Mouse (Mus musculus): Measurements from ENCODE around the gene Atp6v1a. TPM values are rescaled to one million over a fixed set of nuclear protein-coding genes. Genes with fewer than 3 reads are reported as not detected.
A peak's percentile ranks its signal among the peaks of the same experiment; 100 is the strongest.

Gene Atp6v1a
- total RNA-seq, 4 experiments from 2014 or later, result 20.2 to 26.2 (median 24.9) TPM

GRCm38 (mm10) chr16:44138377-44138978 is 1.0 kb downstream of the Atp6v1a start:
- peak; percentile 21 for DNase-seq (ENCODE audit: low spot score)

- no peak for DNase-seq (ENCODE audit: low spot score)
These were observed 2.9 kb downstream of the Atp6v1a start for GRCm38 (mm10) chr16:44136511-44137021.

- no peak for DNase-seq (ENCODE audit: low spot score)
These were observed 6.3 kb downstream of the Atp6v1a start for GRCm38 (mm10) chr16:44133187-44133586.

GRCm38 (mm10) chr16:44132300-44132699 is 7.2 kb downstream of the Atp6v1a start:
- no peak for DNase-seq (ENCODE audit: low spot score)

DNA sequence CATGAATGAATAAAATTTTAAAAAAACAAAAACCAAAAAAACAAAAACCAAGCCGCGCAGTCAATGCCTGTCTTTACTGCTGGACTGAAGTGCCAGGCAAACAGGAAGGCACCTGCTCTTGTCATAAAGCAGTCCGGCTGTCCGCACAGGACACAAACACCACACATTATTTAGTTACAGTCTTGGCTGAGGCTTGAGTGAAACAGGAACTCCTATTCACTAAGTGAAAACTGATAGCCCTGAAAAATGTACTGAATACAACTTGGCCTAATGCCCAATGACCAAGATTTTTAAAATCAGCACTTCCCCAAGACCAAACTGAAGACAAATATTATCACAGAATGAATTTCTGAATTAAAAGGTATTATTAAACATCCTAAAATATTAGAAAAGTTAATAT is 13.1 kb downstream of the Atp6v1a start:
- DNase-seq (ENCODE audit: low spot score), result peak; percentile 39

DNA sequence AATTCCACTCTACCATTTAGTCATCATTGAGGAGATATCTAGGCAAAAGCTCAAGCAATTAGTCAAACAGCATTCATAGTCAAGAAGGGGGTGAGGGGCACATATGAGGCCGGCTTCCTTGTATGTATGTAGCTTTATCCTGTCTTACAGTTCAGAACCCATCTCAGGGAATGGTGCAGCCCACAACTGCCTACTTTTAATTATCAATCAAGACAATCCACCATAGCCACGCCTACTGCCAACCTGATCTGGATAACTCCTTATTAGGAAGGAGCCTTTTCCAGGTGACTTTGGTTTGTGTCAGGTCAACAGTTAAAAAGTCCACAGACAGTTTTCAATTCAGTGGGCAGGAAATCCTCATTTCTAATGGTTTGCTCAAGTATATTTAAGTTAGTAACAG is 14.1 kb downstream of the Atp6v1a start:
- DNase-seq (ENCODE audit: low spot score), result no peak

GRCm38 (mm10) chr16:44124713-44125112 is 14.8 kb downstream of the Atp6v1a start:
- no peak for DNase-seq (ENCODE audit: low spot score)

DNA sequence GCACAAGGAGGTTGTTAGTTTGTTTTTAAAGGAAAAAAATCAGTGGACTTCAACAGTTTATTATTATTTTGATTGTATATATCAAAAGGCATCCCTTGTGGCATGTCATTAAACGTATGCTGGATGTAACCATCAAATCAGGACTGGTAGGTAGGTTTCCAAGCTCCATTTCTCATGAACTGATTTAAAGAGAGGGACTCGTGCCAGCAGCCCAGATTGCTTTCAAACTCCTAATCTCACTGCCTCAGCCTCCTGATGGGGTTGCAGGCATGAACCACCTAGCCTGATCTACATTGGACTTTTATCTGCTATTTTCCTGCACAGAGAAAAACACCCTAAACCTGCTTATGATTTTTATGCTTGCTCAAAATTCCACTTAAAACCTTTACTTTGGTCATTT is 15.7 kb downstream of the Atp6v1a start:
- DNase-seq (ENCODE audit: low spot score), result no peak

DNA sequence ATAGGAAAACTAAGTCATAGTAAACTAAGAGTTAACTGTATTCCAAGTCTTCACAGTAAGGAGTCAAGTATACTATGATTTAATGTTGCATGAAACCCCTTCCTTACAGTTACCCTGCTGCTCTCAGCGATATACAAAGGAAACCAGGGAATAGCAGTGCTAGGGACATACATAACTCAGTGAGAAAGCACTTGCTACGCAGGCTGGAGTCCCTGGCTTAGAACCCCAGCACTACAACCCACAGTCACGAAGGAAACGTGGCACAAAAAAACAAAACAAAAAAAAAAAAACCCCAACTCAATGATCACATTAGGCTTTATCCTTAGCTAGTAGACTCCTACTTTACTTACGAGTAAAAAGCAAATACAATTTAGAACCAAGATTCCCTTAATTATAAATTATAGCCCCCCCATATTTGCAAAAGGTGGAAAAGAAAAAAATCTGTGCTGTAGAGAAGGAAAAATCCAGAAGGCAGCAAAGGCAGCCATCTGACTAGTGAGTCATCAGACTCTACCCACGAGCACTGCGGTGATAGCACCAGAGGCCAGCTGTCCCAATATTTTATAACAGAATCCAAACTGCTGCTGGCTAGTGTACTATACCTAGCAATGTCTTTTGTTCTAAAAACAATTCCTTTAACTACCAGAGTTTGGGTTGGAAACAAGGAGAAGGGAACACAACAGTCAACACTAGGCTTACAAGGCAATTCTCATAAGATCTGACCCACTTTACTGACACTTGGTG is 16.4 kb downstream of the Atp6v1a start:
- DNase-seq (ENCODE audit: low spot score), result peak; percentile 30

GRCm38 (mm10) chr16:44122574-44122973 is 16.9 kb downstream of the Atp6v1a start:
- DNase-seq (ENCODE audit: low spot score), result no peak

GRCm38 (mm10) chr16:44122122-44122521 is 17.4 kb downstream of the Atp6v1a start:
- DNase-seq (ENCODE audit: low spot score), result no peak

- no peak for DNase-seq (ENCODE audit: low spot score)
These were observed 19.6 kb downstream of the Atp6v1a start for GRCm38 (mm10) chr16:44119753-44120501.

DNA sequence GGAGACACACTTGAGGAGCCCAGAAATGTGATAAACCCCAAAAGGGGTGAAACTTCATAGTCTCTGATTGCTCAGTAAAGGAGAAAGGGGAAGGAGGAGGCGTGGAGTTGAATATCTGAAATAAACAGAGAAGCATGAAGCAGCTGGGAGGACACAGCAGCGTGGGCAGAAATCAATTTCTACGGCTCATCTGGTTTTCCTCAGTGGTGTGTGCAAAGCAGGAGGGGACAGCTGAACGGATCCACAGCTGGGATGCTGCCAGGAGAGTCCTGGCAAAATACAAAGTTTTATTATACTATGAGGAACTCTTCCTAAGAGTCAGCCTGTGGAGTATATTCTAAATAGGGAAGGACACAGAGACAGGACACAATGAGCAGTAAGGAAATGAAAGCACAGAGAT is 30.5 kb downstream of the Atp6v1a start:
- no peak for DNase-seq (ENCODE audit: low spot score)

DNA sequence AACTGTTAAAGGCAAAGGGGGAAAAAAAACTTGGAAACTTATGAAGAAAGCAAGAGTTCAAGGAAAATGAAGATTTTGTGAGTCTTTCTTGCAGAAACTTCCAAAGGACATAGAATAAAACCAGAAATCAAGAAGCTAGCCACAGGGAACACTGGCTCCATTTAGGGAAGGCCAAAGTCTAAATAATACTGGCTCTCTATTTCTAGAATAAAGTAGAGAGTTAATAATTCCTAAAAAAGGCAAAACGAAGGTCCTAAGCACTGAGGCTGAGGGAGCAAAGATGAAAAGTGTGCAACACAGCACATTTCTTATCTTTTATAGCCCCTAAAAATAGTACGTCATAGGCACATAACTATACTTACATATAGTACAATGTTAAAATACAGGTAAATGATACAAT is 34.3 kb downstream of the Atp6v1a start:
- DNase-seq (ENCODE audit: low spot score), result no peak

DNA sequence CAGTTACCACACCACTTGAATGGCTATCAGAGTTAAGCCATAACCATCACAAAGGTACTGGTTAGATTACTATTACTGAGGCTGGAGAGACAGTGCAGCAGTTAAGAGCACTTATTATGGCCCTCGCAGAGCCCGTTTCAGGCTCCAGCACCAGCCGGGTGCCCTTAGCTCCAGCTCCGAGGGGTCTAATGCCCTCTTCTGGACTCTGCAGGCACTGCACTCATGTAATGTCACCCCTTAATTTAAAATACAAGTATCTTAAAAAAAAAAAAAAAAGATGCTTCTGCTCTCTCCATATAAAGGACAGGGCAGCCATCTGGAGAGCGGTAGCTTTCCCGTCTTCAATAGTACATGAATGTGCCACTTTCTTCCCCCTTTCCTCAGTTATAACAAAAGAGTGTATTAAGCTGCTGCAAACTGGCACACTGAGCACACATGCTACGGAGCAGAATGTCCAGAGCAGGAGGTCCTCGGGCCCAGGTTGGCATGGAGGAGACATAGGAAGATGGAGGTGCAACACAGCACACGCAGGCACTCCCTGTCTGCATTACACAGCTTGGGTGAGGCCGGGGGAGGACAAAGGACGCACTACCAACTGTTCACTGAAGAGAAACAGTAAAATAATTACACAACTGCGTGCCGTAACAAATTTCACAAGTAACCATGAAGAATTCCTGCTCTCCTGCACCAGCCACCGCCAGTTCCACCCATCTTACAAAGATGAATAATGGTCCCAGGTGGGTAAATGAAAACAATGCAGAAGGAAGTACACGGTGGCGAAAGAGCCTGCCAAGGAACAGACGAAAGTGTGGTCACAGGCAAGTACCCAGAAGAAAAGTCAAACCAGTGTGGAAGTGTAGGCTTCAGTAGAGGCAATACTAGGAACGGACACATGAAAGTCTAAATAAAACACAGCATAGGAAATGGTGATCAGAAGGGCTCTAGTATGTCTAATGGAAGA is 35.4 kb downstream of the Atp6v1a start:
- no peak for DNase-seq (ENCODE audit: low spot score)

DNA sequence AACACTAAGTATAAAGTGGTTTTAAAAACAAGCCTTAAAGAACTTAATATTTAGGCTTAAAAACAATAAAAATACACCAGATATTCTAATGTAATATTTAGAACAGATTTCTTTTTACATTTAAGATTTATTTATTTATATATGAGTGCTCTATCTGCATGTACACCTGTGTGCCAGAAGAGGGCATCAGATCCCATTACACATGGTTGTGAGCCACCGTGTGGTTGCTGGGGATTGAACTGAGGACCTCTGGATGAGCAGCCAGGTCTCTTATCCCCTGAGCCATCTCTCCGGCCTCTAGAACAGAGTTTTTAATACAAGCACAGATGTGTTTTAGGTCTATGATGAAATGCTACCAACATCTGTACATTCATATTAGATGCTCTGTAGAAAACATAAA is 36.6 kb downstream of the Atp6v1a start:
- DNase-seq (ENCODE audit: low spot score), result no peak

GRCm38 (mm10) chr16:44101181-44101710 is 38.3 kb downstream of the Atp6v1a start:
- no peak for DNase-seq (ENCODE audit: low spot score)

GRCm38 (mm10) chr16:44099377-44099776 is 40.1 kb downstream of the Atp6v1a start:
- DNase-seq (ENCODE audit: low spot score), result no peak

DNA sequence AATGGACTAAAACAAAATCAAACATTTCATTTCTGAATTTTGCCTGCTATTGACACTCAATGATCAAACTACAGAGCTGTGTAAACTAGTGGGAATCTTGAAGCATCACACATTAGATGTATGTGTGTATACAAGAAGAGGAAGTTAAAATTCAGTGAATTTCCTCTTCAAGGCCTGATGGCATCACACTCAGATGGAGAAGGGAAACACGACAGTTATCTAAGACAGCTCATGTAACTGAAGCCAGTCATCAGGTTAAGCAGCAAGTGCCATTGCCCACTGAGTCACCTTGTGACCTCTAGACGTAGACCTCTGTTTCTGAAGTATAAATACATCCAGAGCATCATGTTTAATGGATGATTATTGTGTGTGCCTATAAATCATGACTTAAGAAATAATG is 51.9 kb downstream of the Atp6v1a start:
- no peak for DNase-seq (ENCODE audit: low spot score)

DNA sequence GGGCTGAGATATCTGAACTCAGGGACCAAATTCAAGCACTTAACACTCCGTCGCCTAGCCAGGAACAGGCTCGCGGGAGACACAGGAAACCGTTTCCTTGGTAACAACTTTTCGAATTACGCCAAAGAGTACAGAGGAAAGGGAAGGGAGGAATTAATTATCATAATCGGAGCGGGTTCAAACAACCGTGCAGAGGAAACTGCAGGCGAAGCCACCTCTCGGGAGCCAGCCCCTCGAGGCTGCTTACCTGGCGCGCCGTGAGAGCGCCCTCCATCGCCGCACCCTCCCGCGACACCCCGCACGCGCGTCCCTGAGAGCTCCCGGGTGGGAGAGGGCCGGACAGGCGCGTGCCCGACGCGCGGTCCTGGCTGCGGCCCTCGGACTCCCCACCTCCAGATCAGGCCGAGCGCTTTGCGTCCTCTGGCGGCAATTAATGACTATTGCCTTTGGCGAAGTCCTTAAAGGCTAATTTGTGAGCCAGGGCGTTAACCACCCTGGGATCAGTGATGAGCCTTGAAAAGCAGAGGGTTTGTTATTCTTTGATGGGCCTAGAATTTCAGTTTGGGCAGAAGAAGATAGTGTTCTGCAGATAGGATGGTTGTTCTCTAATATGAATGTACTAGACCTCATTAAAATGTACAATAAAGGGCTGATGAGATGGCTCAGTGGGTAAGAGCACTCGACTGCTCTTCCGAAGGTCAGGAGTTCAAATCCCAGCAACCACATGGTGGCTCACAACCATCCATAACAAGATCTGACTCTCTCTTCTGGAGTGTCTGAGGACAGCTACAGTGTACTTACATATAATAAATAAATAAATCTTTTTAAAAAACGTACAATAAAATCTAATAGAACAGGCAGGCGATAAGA is 76.2 kb downstream of the Atp6v1a start, which contains the start of gene Gramd1c:
Gene Gramd1c (minus strand): TSS at position 321 of the 870 bp plus-strand sequence.
- peak; percentile 59 for DNase-seq (ENCODE audit: low spot score)

Measured in heart, adult 8-10 months (tissue).